In genomic region chr10:75827668-75828360, GRCm38 (mm10) we compare ENCODE assay signal across 9 mouse cellular contexts. TPM values are rescaled to one million over a fixed set of nuclear protein-coding genes. Genes with fewer than 3 reads are reported as not detected.
DNase-seq lines count a peak whose midpoint lies in the region; ATAC-seq and TF ChIP-seq lines count a peak whose summit lies in the region.
"Had no signal": no experiment of that assay in that cellular context is flagged by ENCODE, and none has a peak within 500 bp of the region (broad histone marks: within the 10 kb centered on the region; RNA-seq: fewer than 3 reads in every experiment).

No protein-coding gene starts in this region.

- no peak for TF ChIP-seq POLR2A in cerebellum, adult 2 months (IDR thresholded peaks at IDR 0.05; ENCODE audit: borderline replicate concordance, insufficient read depth, low read length)

- 11% methylated on average over 4 of the region's 4 CpGs for WGBS in cerebellum, adult 2 months
- 65% methylated on average over 4 of the region's 4 CpGs for WGBS in heart, postnatal 0 days
- 91% methylated on average over 4 of the region's 4 CpGs for WGBS in intestine, postnatal 0 days
- WGBS in forebrain, embryonic 14.5 days, result 95% methylated on average over 4 of the region's 4 CpGs

- TF ChIP-seq EP300 in heart, postnatal 0 days (IDR thresholded peaks at IDR 0.05; ENCODE audit: low read depth), result no peak

- DNase-seq in cerebellum, adult 2 months, result peak; percentile 46 to 57
- DNase-seq in urinary bladder, postnatal 14 days (ENCODE audit: low spot score), result peak; percentile 48
- no peak for DNase-seq in urinary bladder, postnatal 25 days (ENCODE audit: low spot score)
- DNase-seq in heart, postnatal 0 days (ENCODE audit: low spot score), result peak; percentile 65
- no peak for DNase-seq in forebrain, embryonic 14.5 days (ENCODE audit: low spot score)

- H3K27ac ChIP-seq in cerebellum, adult 2 months (ENCODE audit: insufficient read depth, low read length), result peak overlapping the region; percentile 68
- no peak overlapping the region for H3K27ac ChIP-seq in heart, postnatal 0 days (ENCODE audit: low read depth)
- H3K27ac ChIP-seq in intestine, postnatal 0 days (ENCODE audit: low read depth, low read length), result no peak overlapping the region
- no peak overlapping the region for H3K27ac ChIP-seq in forebrain, embryonic 14.5 days (ENCODE audit: low read depth, low read length)

- TF ChIP-seq CTCF in cerebellum, adult 2 months (IDR thresholded peaks at IDR 0.05; ENCODE audit: borderline replicate concordance, insufficient read depth, low read depth, low read length), result no peak
- TF ChIP-seq CTCF in heart, postnatal 0 days (IDR thresholded peaks at IDR 0.05; ENCODE audit: low read depth), result no peak
- TF ChIP-seq CTCF in intestine, postnatal 0 days (IDR thresholded peaks at IDR 0.05; ENCODE audit: low read depth), result no peak

- H3K4me1 ChIP-seq in cerebellum, adult 2 months (ENCODE audit: control insufficient read depth, insufficient read depth, low read length), result peaks cover 15% of the 10 kb centered on the region
- H3K4me1 ChIP-seq in heart, postnatal 0 days (ENCODE audit: control insufficient read depth, insufficient read depth), result peaks cover 16% of the 10 kb centered on the region
- no peaks in the 10 kb centered on the region for H3K4me1 ChIP-seq in intestine, postnatal 0 days (replicated peaks; ENCODE audit: control insufficient read depth, insufficient read depth, low read length)
- H3K4me1 ChIP-seq in forebrain, embryonic 14.5 days (ENCODE audit: control insufficient read depth, insufficient read depth, low read length), result no peaks in the 10 kb centered on the region

- no peak overlapping the region for H3K4me3 ChIP-seq in cerebellum, adult 2 months (replicated peaks; ENCODE audit: insufficient read depth, low read depth, low read length)
- H3K4me3 ChIP-seq in heart, postnatal 0 days (ENCODE audit: low read depth, low read length), result no peak overlapping the region
- H3K4me3 ChIP-seq in intestine, postnatal 0 days (ENCODE audit: low read depth, low read length), result no peak overlapping the region
- H3K4me3 ChIP-seq in forebrain, embryonic 14.5 days (ENCODE audit: low read depth, low read length), result no peak overlapping the region

- no peak for ATAC-seq in cerebellum, adult (ENCODE audit: insufficient number of reproducible peaks, low FRiP score, low TSS enrichment)
- 0 out of 2 replicates have a peak, but pooled peaks have one; percentile 49 for ATAC-seq in heart, postnatal 0 days (ENCODE audit: insufficient read depth, low read depth)
- peak; percentile 32; the same call in 1 of the 2 replicates for ATAC-seq in megakaryocyte-erythroid progenitor cell, adult 5-6 weeks (replicated peaks; ENCODE audit: low FRiP score, low TSS enrichment, poor library complexity, severe bottlenecking)
- no peak for ATAC-seq in intestine, postnatal 0 days
- no peak for ATAC-seq in forebrain, embryonic 14.5 days

- H3K9ac ChIP-seq in heart, postnatal 0 days (replicated peaks; ENCODE audit: low read depth, low read length), result no peak overlapping the region
- H3K9ac ChIP-seq in intestine, postnatal 0 days (ENCODE audit: low read depth, low read length), result no peak overlapping the region
- no peak overlapping the region for H3K9ac ChIP-seq in forebrain, embryonic 14.5 days (ENCODE audit: low read length)

- no peaks in the 10 kb centered on the region for H3K36me3 ChIP-seq in heart, postnatal 0 days (replicated peaks; ENCODE audit: control insufficient read depth, insufficient read depth, low read length)
- H3K36me3 ChIP-seq in intestine, postnatal 0 days (ENCODE audit: control insufficient read depth, insufficient read depth), result no peaks in the 10 kb centered on the region
- no peaks in the 10 kb centered on the region for H3K36me3 ChIP-seq in forebrain, embryonic 14.5 days (ENCODE audit: control insufficient read depth, insufficient read depth, low read length)

- peaks cover 3% of the 10 kb centered on the region; the same call in 1 of the 2 replicates for H3K9me3 ChIP-seq in heart, postnatal 0 days (replicated peaks; ENCODE audit: control insufficient read depth, low read length)
- H3K9me3 ChIP-seq in intestine, postnatal 0 days (ENCODE audit: control insufficient read depth), result no peaks in the 10 kb centered on the region
- H3K9me3 ChIP-seq in forebrain, embryonic 14.5 days (replicated peaks; ENCODE audit: control insufficient read depth, low read length), result no peaks in the 10 kb centered on the region

- no peaks in the 10 kb centered on the region for H3K27me3 ChIP-seq in cerebellum, adult 2 months (ENCODE audit: control insufficient read depth, insufficient read depth, low read length)
- no peaks in the 10 kb centered on the region for H3K27me3 ChIP-seq in heart, postnatal 0 days (ENCODE audit: control insufficient read depth, insufficient read depth, low read length)
- no peaks in the 10 kb centered on the region for H3K27me3 ChIP-seq in intestine, postnatal 0 days (replicated peaks; ENCODE audit: control insufficient read depth, insufficient read depth, low read length)
- no peaks in the 10 kb centered on the region; the same call in 1 of the 2 replicates for H3K27me3 ChIP-seq in forebrain, embryonic 14.5 days (replicated peaks; ENCODE audit: control insufficient read depth, insufficient read depth, low read length)

- H3K4me2 ChIP-seq in heart, postnatal 0 days (ENCODE audit: low read depth, low read length), result no peak overlapping the region
- no peak overlapping the region for H3K4me2 ChIP-seq in intestine, postnatal 0 days (replicated peaks; ENCODE audit: low read depth)
- H3K4me2 ChIP-seq in forebrain, embryonic 14.5 days (ENCODE audit: low read length), result no peak overlapping the region

RNA-seq across cellular contexts. Expression of gene Gstt4, which starts 5.5 kb away (rescaled TPM):
- 0.14 TPM in 1 of 2 replicates, not detected in the other for polyA plus RNA-seq in cerebellum, adult 2 months (2012; rRNA removed)
- total RNA-seq in heart, postnatal 0 days (2014; rRNA removed; ENCODE audit: low replicate concordance), result not detected in 2 replicates
- polyA plus RNA-seq in heart, postnatal 0 days (2015; fragmentation: Nextera tagmentation; extraction: Ambion mirVana), result not detected in 2 replicates
- not detected in 2 replicates for total RNA-seq in megakaryocyte-erythroid progenitor cell, adult 5-6 weeks (2014; fragmentation: Nextera tagmentation)
- total RNA-seq in megakaryocyte-erythroid progenitor cell, adult 5-6 weeks (2017), result 0.65 TPM in 1 of 2 replicates, not detected in the other
- not detected in 2 replicates for polyA plus RNA-seq in intestine, postnatal 0 days (2015; fragmentation: Nextera tagmentation; extraction: Ambion mirVana)
- not detected in 2 replicates for polyA plus RNA-seq in forebrain, embryonic 14.5 days (2014; fragmentation: Nextera tagmentation; extraction: Ambion mirVana)
- total RNA-seq: left cerebral cortex, postnatal 14 days had no signal

RNA-seq across cellular contexts. Expression of gene Gstt2, which starts 9.4 kb away (rescaled TPM):
- polyA plus RNA-seq in cerebellum, adult 2 months (2012; rRNA removed), result 21.0 and 26.6 TPM in 2 replicates
- total RNA-seq in heart, postnatal 0 days (2014; rRNA removed; ENCODE audit: low replicate concordance), result 6.0 and 10.9 TPM in 2 replicates
- 12.8 and 13.0 TPM in 2 replicates for polyA plus RNA-seq in heart, postnatal 0 days (2015; fragmentation: Nextera tagmentation; extraction: Ambion mirVana)
- 9.3 and 15.1 TPM in 2 replicates for total RNA-seq in megakaryocyte-erythroid progenitor cell, adult 5-6 weeks (2014; fragmentation: Nextera tagmentation)
- 10.0 and 24.9 TPM in 2 replicates for total RNA-seq in megakaryocyte-erythroid progenitor cell, adult 5-6 weeks (2017)
- 74.4 and 81.5 TPM in 2 replicates for polyA plus RNA-seq in intestine, postnatal 0 days (2015; fragmentation: Nextera tagmentation; extraction: Ambion mirVana)
- polyA plus RNA-seq in forebrain, embryonic 14.5 days (2014; fragmentation: Nextera tagmentation; extraction: Ambion mirVana), result 4.1 and 6.0 TPM in 2 replicates

RNA-seq across cellular contexts. Expression of gene Gstt1, which starts 29.4 kb away (rescaled TPM):
- 37.6 and 40.1 TPM in 2 replicates for polyA plus RNA-seq in cerebellum, adult 2 months (2012; rRNA removed)
- 12.9 and 20.0 TPM in 2 replicates for total RNA-seq in heart, postnatal 0 days (2014; rRNA removed; ENCODE audit: low replicate concordance)
- 7.6 and 10.1 TPM in 2 replicates for polyA plus RNA-seq in heart, postnatal 0 days (2015; fragmentation: Nextera tagmentation; extraction: Ambion mirVana)
- total RNA-seq in megakaryocyte-erythroid progenitor cell, adult 5-6 weeks (2014; fragmentation: Nextera tagmentation), result 0.49 and 2.5 TPM in 2 replicates
- 1.4 and 2.1 TPM in 2 replicates for total RNA-seq in megakaryocyte-erythroid progenitor cell, adult 5-6 weeks (2017)
- 11.6 and 14.4 TPM in 2 replicates for polyA plus RNA-seq in intestine, postnatal 0 days (2015; fragmentation: Nextera tagmentation; extraction: Ambion mirVana)
- polyA plus RNA-seq in forebrain, embryonic 14.5 days (2014; fragmentation: Nextera tagmentation; extraction: Ambion mirVana), result 11.5 and 13.0 TPM in 2 replicates

RNA-seq across cellular contexts. Expression of gene Mif, which starts 32.2 kb away (rescaled TPM):
- polyA plus RNA-seq in cerebellum, adult 2 months (2012; rRNA removed), result 1,309 and 1,339 TPM in 2 replicates
- total RNA-seq in heart, postnatal 0 days (2014; rRNA removed; ENCODE audit: low replicate concordance), result 1,140 and 1,565 TPM in 2 replicates
- polyA plus RNA-seq in heart, postnatal 0 days (2015; fragmentation: Nextera tagmentation; extraction: Ambion mirVana), result 1,324 and 1,428 TPM in 2 replicates
- total RNA-seq in megakaryocyte-erythroid progenitor cell, adult 5-6 weeks (2014; fragmentation: Nextera tagmentation), result 591 and 602 TPM in 2 replicates
- 419 and 579 TPM in 2 replicates for total RNA-seq in megakaryocyte-erythroid progenitor cell, adult 5-6 weeks (2017)
- 489 and 529 TPM in 2 replicates for polyA plus RNA-seq in intestine, postnatal 0 days (2015; fragmentation: Nextera tagmentation; extraction: Ambion mirVana)
- 1,715 and 2,306 TPM in 2 replicates for polyA plus RNA-seq in forebrain, embryonic 14.5 days (2014; fragmentation: Nextera tagmentation; extraction: Ambion mirVana)

RNA-seq across cellular contexts. Expression of gene Gstt3, which starts 46.6 kb away (rescaled TPM):
- 8.5 and 8.7 TPM in 2 replicates for polyA plus RNA-seq in cerebellum, adult 2 months (2012; rRNA removed)
- 3.2 and 4.1 TPM in 2 replicates for total RNA-seq in heart, postnatal 0 days (2014; rRNA removed; ENCODE audit: low replicate concordance)
- polyA plus RNA-seq in heart, postnatal 0 days (2015; fragmentation: Nextera tagmentation; extraction: Ambion mirVana), result 2.1 and 3.1 TPM in 2 replicates
- 2.0 and 2.7 TPM in 2 replicates for total RNA-seq in megakaryocyte-erythroid progenitor cell, adult 5-6 weeks (2014; fragmentation: Nextera tagmentation)
- total RNA-seq in megakaryocyte-erythroid progenitor cell, adult 5-6 weeks (2017), result 3.0 TPM in 1 of 2 replicates, not detected in the other
- polyA plus RNA-seq in intestine, postnatal 0 days (2015; fragmentation: Nextera tagmentation; extraction: Ambion mirVana), result 47.7 and 51.5 TPM in 2 replicates
- 0.67 and 1.2 TPM in 2 replicates for polyA plus RNA-seq in forebrain, embryonic 14.5 days (2014; fragmentation: Nextera tagmentation; extraction: Ambion mirVana)

Comparison
In these comparisons a context has a peak if more than half of its experiments do, and no peak if none do; other contexts are left out.
1. DNase-seq: peak in cerebellum, adult 2 months (2 of 2), urinary bladder, postnatal 14 days (single experiment) and heart, postnatal 0 days (single experiment); none in urinary bladder, postnatal 25 days (single experiment) and forebrain, embryonic 14.5 days (single experiment).
2. ATAC-seq: peak in heart, postnatal 0 days (single experiment) and megakaryocyte-erythroid progenitor cell, adult 5-6 weeks (single experiment); none in cerebellum, adult (single experiment), intestine, postnatal 0 days (single experiment) and forebrain, embryonic 14.5 days (single experiment).